In genomic region chr14:72377224-72377623, GRCm38 (mm10) we compare ENCODE assay signal across 9 mouse cellular contexts.
A peak's percentile ranks its signal among the peaks of the same experiment; 100 is the strongest.
DNase-seq lines count a peak whose midpoint lies in the region; ATAC-seq and TF ChIP-seq lines count a peak whose summit lies in the region.
"Had no signal": no experiment of that assay in that cellular context is flagged by ENCODE, and none has a peak within 500 bp of the region (broad histone marks: within the 10 kb centered on the region; RNA-seq: fewer than 3 reads in every experiment).

No protein-coding gene starts in this region.

- no peaks in the 10 kb centered on the region for H3K4me1 ChIP-seq in forebrain, embryonic 14.5 days (ENCODE audit: control insufficient read depth, insufficient read depth, low read length)
- no peaks in the 10 kb centered on the region for H3K4me1 ChIP-seq in forebrain, embryonic 13.5 days
- no peaks in the 10 kb centered on the region for H3K4me1 ChIP-seq in liver, embryonic 11.5 days (replicated peaks; ENCODE audit: control insufficient read depth, insufficient read depth, low read length)
- H3K4me1 ChIP-seq in lung, postnatal 0 days (ENCODE audit: insufficient read depth, low read depth, low read length), result no peaks in the 10 kb centered on the region
- H3K4me1 ChIP-seq: heart, embryonic 15.5 days had no signal

- no peak overlapping the region for H3K9ac ChIP-seq in forebrain, embryonic 14.5 days (ENCODE audit: low read length)
- no peak overlapping the region for H3K9ac ChIP-seq in forebrain, embryonic 13.5 days
- H3K9ac ChIP-seq in liver, embryonic 11.5 days (ENCODE audit: low read depth, low read length), result no peak overlapping the region
- H3K9ac ChIP-seq in lung, postnatal 0 days (replicated peaks; ENCODE audit: low read depth), result no peak overlapping the region
- H3K9ac ChIP-seq: heart, embryonic 15.5 days had no signal

- TF ChIP-seq EP300 in lung, postnatal 0 days (IDR thresholded peaks at IDR 0.05), result no peak

- H3K4me3 ChIP-seq in forebrain, embryonic 14.5 days (ENCODE audit: low read depth, low read length), result no peak overlapping the region
- no peak overlapping the region for H3K4me3 ChIP-seq in forebrain, embryonic 13.5 days
- H3K4me3 ChIP-seq in liver, embryonic 11.5 days (ENCODE audit: low read depth, low read length), result no peak overlapping the region
- no peak overlapping the region for H3K4me3 ChIP-seq in lung, postnatal 0 days (ENCODE audit: low read depth, low read length)
- H3K4me3 ChIP-seq: heart, embryonic 15.5 days had no signal

- ATAC-seq in forebrain, embryonic 14.5 days, result no peak
- ATAC-seq in forebrain, embryonic 13.5 days, result no peak
- ATAC-seq in liver, embryonic 11.5 days (replicated peaks; ENCODE audit: low FRiP score), result no peak
- peak; percentile 33; the same call in 1 of the 2 replicates for ATAC-seq in granulocyte monocyte progenitor cell, adult 5-6 weeks (replicated peaks; ENCODE audit: poor library complexity, severe bottlenecking)
- ATAC-seq in lung, postnatal 0 days, result no peak

- WGBS in forebrain, embryonic 14.5 days, result 2% methylated on average over 2 of the region's 2 CpGs
- 4% methylated on average over 2 of the region's 2 CpGs for WGBS in forebrain, embryonic 13.5 days
- 0% methylated on average over 2 of the region's 2 CpGs for WGBS in liver, embryonic 11.5 days
- 9% methylated on average over 2 of the region's 2 CpGs for WGBS in lung, postnatal 0 days

- no peaks in the 10 kb centered on the region for H3K36me3 ChIP-seq in forebrain, embryonic 14.5 days (ENCODE audit: control insufficient read depth, insufficient read depth, low read length)
- no peaks in the 10 kb centered on the region for H3K36me3 ChIP-seq in forebrain, embryonic 13.5 days (ENCODE audit: poor library complexity, severe bottlenecking)
- no peaks in the 10 kb centered on the region for H3K36me3 ChIP-seq in liver, embryonic 11.5 days (ENCODE audit: control insufficient read depth, insufficient read depth, low read length)
- H3K36me3 ChIP-seq in lung, postnatal 0 days (ENCODE audit: insufficient read depth, low read length), result no peaks in the 10 kb centered on the region
- H3K36me3 ChIP-seq: heart, embryonic 15.5 days had no signal

- no peak overlapping the region for H3K4me2 ChIP-seq in forebrain, embryonic 14.5 days (ENCODE audit: low read length)
- no peak overlapping the region for H3K4me2 ChIP-seq in forebrain, embryonic 13.5 days
- no peak overlapping the region for H3K4me2 ChIP-seq in liver, embryonic 11.5 days
- no peak overlapping the region for H3K4me2 ChIP-seq in lung, postnatal 0 days (replicated peaks; ENCODE audit: low read depth, low read length)
- H3K4me2 ChIP-seq: heart, embryonic 15.5 days had no signal

- no peaks in the 10 kb centered on the region for H3K27me3 ChIP-seq in forebrain, embryonic 14.5 days (replicated peaks; ENCODE audit: control insufficient read depth, insufficient read depth, low read length)
- H3K27me3 ChIP-seq in forebrain, embryonic 13.5 days, result 0 out of 2 replicates have a peak, but pooled peaks cover 4% of the 10 kb centered on the region
- H3K27me3 ChIP-seq in liver, embryonic 11.5 days (replicated peaks; ENCODE audit: control insufficient read depth, insufficient read depth, low read length), result no peaks in the 10 kb centered on the region
- no peaks in the 10 kb centered on the region for H3K27me3 ChIP-seq in lung, postnatal 0 days (replicated peaks; ENCODE audit: insufficient read depth, low read length)

- peak; percentile 75 for TF ChIP-seq CTCF in lung, postnatal 0 days (IDR thresholded peaks at IDR 0.05)

- no peaks in the 10 kb centered on the region for H3K9me3 ChIP-seq in forebrain, embryonic 14.5 days (replicated peaks; ENCODE audit: control insufficient read depth, low read length)
- no peaks in the 10 kb centered on the region for H3K9me3 ChIP-seq in forebrain, embryonic 13.5 days (replicated peaks)
- H3K9me3 ChIP-seq in liver, embryonic 11.5 days (ENCODE audit: control insufficient read depth, low read length), result no peaks in the 10 kb centered on the region
- no peaks in the 10 kb centered on the region for H3K9me3 ChIP-seq in lung, postnatal 0 days (ENCODE audit: low read length)
- H3K9me3 ChIP-seq: heart, embryonic 15.5 days had no signal

- no peak overlapping the region for H3K27ac ChIP-seq in forebrain, embryonic 14.5 days (ENCODE audit: low read depth, low read length)
- H3K27ac ChIP-seq in forebrain, embryonic 13.5 days, result no peak overlapping the region
- H3K27ac ChIP-seq in liver, embryonic 11.5 days (ENCODE audit: low read depth, low read length), result no peak overlapping the region
- H3K27ac ChIP-seq in lung, postnatal 0 days (ENCODE audit: low read length), result no peak overlapping the region
- H3K27ac ChIP-seq: heart, embryonic 15.5 days had no signal

- peak; percentile 60 for DNase-seq in forebrain, embryonic 14.5 days (ENCODE audit: low spot score)
- peak; percentile 42 for DNase-seq in liver
- DNase-seq in liver, embryonic 11.5 days (ENCODE audit: low spot score), result no peak
- DNase-seq in NIH3T3 (ENCODE audit: low read depth), result peak; percentile 58
- DNase-seq in lung, postnatal 0 days (ENCODE audit: low spot score), result peak; percentile 46
- DNase-seq in spleen, adult 12 weeks (ENCODE audit: low spot score), result no peak

Comparison
In these comparisons a context has a peak if more than half of its experiments do, and no peak if none do; other contexts are left out.
1. DNase-seq: peak in forebrain, embryonic 14.5 days (single experiment), liver (single experiment), NIH3T3 (single experiment) and lung, postnatal 0 days (single experiment); none in liver, embryonic 11.5 days (single experiment) and spleen, adult 12 weeks (single experiment).